Mouse (Mus musculus) kidney, adult 18-20 months (tissue): ENCODE measurements at regions not wholly inside any gene's neighbourhood (a gene's known extent, or its start where the extent isn't known, plus 50 kb on each side); places are given as distances from the start of the nearest gene placed in this dataset.

ENCODE experiments used
- DNase-seq: peaks from one replicate; pipeline ENCODE4 v3.0.0; 2021

DNA sequence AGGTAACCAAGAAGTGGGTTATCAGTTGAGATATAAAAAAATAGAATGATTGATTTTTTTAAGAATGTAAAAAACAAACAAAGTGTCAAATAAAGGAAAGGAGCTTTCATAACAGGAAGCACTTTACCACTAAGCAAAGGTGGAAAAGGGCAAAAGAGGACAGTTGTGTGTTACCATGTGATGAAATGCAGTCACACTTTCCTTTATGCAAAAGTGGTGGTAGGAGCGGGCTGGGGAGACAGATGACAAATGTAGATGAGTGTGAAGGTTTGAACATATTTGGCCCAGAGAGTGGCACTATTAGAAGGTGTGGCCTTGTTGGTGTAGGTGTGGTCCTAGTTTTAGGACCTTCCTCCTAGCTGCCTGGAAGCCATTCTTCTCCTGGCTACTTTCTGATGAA lies 222.6 kb upstream of the Adamts5 start:
- no peak for DNase-seq

DNA sequence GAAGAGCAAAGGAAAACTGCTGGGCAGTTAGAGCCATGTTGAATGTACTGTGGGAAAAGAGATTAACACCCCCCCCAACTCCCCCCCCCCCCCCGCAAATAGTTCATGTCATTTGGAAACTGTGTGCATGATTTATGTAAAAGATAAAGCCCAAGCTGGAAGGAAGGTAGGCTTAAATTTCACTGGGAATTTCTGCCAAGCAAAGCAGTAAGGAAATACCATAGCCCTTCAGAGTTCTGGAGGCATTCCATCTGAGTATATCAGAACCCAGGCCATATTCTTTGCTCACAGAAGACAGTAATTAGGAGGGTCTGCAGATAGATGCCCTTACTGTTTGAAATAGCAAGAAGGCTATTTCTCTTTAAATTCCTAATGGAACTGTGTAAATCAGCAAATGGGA lies 221.3 kb upstream of the Adamts5 start:
- no peak for DNase-seq

DNA sequence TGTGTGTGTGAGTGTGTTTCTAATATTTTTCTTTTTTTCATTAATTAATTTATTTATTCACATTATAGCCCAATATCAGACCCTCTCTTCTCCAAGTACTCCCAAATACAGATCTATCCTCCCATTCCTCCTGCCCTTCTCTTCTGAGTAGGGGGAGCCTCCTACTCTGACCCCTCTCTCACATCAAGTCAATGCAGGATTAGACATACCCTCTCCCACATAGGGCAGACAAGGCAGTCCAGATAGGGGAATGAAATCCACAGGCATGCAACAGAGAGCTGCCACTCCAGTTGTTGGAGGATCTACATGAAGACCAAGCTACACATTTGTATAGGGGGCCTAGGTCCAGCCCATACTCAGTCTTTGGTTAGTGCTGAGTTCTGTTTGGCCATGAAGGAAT lies 216.3 kb upstream of the Adamts5 start:
- no peak for DNase-seq

DNA sequence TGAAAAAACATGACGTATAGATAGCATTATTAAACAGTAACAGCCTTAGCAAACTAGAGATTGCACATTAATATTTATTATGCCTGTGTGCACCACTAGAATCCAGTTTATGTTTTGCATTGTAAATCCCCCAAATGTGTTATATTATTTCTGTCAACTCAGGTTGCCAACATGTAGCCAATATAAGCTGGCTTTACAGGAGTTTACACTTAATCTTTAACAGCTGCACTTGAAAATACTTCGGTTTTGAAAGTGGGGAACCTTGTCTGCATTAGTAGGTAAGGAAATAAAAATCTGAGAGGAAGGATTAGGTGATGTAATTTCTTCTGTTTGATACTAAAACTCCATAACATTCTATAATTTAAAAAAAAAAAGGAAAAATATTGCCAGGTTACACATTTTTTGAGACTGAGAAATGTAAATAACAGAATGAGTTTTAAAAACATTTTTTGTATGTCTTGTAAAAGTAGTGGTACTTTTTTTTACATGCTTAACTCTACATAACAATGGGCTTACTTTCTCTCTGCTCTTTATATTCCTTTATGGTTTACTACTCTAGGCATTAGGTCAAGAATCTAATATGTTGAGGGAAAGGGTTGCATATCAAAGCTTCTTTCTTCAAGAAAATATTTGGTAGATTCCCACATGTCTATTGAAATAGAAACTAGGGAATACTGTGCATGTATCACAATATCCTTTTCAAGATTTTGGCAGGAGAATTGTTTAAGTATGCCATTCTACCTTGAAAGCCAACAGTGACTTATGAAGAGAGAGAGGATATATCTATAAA lies 214.2 kb upstream of the Adamts5 start:
- DNase-seq, result no peak

DNA sequence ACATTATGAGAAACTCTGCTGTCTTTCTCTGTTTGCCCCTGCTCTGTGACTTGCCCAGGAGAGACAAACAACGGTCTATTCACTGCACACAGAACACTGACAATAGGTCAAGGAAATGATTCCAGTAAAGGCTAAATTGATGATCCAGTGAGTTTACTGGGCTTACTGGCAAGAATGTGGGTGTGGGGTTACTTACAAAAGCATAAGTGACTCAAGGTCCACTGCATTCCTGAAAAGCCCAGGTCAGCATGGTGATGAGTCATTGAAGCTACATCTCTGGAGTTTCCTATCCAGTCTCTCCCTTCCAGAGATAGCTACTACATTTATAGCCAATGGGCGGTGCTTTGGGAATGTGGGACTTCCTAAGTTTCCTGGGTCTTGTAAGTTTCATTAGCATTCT lies 192.8 kb upstream of the Adamts5 start:
- no peak for DNase-seq

DNA sequence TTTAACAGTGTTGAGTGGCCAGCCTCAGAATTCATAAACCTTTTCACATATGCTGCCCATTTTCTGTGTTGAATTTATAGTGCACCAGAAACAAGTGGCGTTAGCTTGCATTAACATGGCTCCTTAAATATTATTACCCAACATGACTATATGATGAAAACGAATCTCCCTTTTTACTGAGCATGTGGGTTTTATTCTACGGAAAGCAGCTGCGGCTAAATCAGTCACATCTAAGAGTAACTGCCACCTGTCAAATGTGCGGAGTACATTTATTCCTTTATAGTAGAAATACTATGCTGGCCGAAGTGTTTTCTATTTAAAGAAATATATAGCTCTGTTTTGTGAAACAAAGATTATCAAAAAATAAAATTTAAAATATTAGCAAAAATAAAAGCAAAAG lies 188.5 kb upstream of the Adamts5 start:
- DNase-seq, result no peak

DNA sequence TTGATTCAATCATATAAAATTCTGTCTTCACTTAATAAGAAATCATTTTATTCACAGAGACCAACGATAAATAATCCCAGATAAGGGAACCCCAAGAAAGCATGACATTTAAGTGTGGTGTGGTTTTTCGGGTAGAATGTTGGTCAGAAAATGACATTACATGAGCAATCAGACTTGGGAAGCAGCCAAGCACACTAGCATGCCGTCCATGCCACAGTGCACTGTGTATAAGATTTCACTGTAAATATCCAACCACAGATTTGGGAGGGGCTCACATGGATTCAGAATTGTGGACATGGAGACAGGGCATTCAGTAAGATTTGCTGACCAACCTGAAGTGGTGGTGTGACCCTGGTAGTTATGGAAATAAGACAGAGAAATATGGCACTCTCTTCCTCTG lies 185.8 kb upstream of the Adamts5 start:
- DNase-seq, result no peak

DNA sequence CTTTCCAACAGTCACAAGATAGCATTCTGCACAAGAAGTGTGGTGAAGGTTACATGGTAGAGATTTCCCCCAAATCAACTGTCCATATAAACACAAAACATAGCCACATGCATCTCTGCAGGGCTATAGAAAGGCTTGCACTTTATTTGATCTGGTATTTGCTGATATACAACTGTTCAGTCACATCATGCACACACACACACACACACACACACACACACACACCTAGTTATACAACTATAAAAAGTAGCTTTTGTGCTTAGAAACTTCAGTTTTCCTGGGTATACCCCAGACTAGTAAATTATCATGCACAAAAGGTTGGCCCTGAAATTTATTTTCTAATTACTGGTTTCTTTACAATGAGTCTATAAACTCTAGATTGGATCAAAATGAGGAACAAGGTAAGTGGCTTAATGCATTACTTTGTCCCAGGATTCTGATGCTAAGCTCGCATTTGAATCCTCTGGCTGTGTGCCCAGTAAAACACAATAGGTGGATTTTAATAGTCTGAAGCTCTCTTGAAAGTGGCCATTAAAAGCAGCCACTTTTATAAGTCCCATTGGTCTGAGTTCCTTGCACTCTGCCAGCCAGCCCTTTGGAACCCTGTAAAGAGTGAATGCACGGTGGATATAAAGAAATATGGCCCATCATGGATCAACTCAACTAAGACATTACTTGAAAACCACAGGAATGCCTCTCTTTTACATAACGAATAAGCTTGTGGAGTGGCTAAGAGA lies 166.2 kb upstream of the Adamts5 start:
- DNase-seq, result no peak

DNA sequence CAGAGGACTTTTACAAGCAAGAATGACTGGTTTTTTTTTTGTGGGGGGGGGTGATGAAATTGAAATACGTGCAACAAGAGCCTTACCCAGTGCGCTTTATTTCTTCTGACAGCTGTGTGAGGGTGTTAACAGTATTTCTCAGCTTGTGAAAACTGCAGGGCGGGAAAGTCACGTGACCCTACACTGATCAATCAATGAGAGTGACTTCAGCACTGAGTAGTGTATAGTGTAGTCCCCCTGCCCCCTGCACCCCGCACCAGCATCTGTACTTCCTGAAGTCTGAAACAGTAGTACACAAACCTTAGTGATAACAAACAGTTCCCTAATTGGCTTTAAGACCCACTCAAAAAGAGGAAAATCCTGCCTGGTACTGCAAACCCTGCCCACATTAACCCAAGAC lies 158.5 kb upstream of the Adamts5 start:
- DNase-seq, result no peak

DNA sequence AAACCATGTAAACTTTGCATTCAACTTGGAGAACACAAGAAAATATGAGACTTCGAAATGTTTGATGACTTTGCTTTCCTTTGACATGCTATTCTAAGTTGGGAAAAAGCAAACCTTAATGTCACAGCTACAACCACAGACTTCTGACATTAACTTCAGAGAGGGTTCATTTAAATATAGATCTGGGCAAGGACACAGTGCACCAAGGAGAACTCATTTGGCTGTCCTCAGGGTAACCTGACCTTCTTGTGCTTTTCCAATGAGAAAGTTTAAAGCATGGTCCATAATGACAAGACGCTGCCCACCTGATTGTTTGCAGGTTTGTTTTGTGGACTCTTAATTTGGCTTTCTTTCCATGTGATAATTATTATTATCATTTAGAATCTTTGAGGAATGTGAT lies 143.1 kb upstream of the Adamts5 start:
- no peak for DNase-seq

DNA sequence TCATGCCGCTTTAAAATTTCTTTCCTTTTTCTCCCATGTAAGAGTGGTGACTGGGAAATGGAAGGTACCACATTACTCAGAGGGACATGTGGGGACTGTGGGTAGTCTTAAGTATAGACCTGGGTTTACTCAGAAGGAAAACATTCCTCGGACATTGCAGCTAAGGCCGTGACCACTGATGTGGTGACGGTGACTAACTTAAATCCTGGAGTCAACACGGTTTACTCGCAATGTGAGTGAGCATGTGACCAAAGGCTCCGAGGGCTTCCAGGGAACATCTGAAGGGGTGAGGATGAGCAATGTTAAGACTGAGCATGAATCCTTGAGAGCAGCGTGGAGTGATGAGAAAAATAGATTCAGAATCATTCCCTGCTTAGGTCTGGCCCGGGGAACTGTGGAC lies 133.1 kb upstream of the Adamts5 start:
- no peak for DNase-seq

DNA sequence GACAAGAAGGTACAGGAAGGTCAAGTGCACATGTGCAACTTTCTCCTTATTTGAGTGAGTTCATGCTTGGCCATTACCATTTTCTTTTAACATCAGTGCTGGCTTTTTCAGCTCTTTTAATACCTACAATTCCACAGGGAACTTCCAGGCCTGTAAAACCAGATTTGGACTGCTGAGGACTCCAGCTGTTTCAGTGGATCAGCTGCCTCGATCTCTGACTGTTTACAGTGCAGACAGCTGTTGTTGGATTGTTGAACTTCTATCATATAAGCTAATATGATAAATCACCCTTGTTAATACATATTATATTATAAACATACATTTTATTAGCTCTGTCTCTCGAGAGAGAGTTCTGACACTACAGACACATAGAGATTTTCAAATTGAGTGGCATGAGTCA lies 126.1 kb upstream of the Adamts5 start:
- no peak for DNase-seq

DNA sequence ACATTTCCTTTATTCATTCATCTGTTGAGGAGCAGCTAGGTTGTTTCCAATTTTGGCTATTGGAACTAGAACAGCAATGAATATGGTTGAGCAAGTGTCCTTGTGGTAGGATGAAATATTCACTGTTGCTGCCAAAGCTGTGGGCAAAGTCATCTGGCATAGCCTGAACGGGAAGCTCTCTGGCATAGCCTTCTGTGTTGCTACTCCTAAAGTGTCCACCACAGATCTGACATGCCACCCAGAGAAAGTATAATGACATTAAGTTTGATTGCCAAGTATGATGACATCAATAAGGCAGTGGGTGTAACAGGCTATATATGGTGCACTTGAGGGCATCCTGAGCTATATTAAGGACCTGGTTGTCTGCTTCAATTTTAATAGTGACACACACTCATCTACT lies 113.7 kb upstream of the Adamts5 start:
- DNase-seq, result no peak

DNA sequence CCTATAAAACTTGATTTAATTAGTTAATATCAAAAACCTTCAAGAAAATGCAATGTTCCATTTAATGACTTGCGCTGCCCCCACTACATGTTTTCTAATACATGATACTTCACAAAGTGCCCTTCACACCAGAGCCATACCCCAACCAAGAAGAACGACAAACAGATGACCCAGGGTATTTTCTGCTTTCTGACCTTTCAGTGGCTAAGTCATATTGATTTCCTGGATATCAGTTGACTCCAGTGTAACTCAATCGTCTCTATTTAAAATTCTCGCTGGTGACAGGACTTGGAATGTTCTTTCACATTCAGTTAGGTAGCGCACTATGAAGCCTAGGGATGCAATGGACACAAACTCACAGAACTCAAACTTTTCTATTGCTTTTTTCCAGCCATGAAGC lies 109.4 kb upstream of the Adamts5 start:
- DNase-seq, result no peak

DNA sequence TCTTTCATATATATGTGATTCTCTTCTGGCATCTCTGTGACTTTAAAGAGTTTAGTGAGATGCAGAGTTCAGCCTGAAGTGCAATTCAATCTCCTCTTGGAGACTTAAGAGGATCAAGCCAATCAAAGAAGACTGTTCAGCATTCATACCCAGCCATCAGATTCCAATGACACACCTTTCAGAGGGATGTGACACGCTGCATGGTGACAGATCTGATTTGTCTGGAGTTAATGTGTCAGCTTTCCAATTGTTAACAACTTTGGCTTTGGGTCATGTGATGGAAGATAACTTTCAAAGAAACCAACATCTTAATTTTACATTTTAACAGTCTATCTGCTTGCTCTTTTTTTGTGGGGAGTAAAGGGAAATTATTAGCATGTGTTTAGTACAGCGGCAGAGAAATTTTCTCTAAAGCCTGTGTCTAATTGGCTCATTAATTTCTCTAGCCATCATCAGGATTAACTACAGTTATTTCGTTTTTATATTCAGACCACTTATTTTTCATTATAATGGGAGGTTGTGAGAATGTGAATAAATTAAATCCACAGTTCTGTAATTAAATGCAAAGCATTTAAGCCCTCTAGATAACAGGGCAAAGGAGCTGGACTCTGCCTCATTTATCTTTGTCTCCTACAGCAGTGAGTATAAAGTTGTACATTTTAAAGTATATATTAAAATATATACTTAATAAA lies 108.2 kb upstream of the Adamts5 start:
- no peak for DNase-seq

DNA sequence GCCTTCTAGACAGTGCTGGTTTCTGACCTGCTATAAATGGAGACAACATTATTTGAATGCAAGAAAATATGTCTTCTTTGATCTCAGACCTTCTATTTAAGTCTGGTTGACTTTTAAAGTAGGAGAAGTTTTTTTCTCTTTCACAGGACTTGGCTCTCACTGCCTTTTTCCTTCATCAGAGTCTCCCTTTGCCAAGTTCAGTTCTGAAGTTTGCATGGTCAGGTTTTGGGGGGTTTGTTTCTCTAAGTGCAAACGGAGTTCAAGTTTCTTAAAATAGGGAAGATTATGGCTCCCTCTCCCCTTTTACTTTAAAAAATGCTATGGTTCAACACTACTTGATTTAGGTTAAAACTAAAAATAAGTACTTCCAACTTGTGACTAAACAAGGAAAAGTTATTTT lies 106.2 kb upstream of the Adamts5 start:
- no peak for DNase-seq

DNA sequence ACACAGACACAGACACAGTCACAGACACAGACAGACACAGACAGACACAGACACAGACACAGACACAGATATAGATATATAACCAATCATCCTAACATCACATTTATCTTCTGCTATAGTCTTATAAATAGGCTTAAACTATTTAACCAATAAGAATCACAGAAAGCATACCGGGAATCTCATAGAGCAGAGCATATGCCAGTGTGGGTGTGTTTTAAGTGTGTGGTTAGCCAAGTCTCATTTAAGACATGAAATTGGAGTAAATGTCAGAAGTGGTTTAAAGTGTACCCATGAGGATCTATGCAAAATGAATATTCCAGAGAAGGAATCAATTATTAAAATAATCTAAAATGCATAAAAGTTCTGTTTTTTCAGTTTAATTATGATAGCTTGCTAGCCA lies 99.2 kb upstream of the Adamts5 start:
- DNase-seq, result no peak

DNA sequence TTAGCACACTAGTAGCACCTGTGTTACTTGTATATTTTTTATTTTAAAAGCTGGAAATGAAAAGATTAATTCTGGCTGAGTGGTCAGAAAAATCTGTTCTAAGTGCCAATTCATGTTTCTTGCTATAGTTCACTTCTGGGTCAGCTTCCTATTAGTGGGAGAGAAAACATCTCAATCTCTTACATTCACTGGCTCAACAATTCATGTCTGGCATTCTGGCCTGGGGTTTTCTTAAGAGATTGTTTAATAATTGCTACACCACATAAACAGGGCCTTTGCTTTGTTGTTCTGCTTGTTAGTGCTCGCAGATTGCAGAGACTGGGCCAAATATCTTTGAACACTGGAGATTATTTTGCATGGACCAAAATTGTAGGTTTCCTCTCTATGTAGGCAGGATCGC lies 84.2 kb upstream of the Adamts5 start:
- no peak for DNase-seq

DNA sequence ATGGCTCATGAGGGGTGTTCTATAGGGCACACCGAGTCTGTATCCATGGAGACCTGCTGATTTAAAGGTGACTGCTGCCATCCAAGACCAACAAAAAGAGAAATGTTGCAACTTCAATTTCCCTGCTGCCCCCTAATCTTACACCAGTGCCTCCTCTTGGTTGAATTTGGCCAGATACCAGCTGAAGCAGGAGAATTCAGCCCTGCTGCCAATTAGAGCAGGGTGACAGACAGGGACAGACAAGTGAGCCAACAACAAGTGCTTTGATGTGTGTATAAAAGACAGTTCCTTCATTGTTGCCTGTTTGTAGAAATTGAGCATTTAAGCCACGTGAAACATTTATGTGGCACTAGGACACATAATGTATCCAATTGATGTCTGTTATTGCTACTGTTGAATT lies 75.5 kb upstream of the Adamts5 start:
- no peak for DNase-seq

DNA sequence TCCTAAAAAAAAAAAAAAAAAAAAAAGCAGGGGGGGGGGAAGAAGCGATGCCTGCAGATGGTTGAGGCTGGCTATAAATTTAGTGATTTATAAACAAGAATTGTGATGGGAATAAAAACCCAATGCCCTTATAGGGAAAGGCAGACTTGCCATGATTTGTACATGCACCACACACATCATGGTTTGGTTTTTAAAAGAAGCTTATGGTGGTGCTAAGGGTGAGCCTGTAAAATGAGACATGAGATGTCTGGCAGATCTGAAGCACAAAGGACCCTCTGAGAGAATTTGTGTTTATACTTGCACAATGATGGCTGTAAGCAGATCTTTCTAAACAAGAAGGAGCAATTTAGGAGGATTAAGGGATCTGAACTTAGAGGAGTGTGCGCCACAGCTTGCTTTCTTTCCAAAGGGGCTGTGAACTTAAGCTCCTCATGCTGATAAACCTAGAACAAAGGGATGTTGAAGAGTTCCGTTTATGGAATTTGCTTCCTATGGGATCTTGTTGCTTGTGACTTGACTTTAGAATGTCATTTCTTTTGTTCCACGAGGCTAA lies 65.3 kb upstream of the Adamts5 start:
- DNase-seq, result no peak

DNA sequence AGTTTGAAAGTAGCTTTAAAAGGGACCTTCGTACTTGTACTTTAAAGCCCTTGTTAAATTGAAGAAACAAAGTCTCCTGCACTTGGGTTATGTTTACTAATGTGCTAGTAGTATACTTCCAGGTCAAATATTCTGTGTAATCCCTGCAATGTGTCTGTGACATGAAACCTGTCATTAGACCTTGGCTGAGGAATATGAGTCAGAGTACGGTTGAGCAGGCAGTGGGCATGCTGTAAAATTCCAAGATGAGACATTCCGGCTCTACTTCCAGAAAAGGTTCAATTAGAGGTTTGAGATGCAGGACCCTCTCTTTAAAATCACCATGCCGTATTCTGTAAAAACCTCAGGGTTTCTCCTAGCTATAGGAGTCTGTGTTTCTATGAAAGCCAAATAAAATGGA lies 64.6 kb upstream of the Adamts5 start:
- no peak for DNase-seq

DNA sequence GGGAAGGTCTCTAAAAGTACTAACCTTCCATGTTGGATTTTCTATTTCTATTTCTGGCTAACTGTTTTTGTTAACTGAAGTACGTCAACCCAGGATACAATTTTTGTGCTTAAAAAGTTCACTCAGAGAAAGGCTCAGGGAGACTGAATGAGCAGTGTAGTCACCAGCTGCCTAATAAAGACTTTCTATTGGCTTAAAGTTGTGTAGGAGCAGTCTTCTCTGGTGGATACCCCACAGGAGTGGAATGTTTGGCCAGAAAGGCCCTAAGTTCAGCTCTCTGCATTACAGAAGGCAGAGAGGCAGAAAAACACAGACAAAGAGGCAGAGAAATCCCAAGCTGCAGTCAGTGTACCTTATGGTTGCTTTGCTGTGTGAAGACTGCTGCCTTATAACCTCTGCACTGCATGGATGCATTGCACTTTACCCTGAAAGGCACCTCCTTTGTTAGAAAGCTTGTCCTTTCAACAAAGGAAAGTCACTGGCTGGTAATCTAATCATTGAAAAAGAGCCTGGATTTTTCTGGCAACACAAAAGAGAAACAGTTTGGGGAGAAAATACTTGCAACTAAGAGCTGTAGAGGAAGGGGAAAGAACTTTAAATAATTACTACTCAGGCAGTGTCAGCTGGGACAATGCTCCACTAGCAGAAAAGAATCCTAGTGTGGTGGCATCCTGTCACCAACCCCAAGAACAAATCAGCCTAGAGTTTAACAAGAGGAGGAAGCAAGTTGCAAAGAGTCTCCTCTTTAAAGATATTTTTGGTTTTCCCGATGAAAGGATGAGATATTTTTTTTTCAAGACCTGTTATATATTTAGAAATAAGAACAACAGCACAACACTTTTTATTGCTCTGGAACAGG lies 63.0 kb upstream of the Adamts5 start:
- DNase-seq, result no peak

DNA sequence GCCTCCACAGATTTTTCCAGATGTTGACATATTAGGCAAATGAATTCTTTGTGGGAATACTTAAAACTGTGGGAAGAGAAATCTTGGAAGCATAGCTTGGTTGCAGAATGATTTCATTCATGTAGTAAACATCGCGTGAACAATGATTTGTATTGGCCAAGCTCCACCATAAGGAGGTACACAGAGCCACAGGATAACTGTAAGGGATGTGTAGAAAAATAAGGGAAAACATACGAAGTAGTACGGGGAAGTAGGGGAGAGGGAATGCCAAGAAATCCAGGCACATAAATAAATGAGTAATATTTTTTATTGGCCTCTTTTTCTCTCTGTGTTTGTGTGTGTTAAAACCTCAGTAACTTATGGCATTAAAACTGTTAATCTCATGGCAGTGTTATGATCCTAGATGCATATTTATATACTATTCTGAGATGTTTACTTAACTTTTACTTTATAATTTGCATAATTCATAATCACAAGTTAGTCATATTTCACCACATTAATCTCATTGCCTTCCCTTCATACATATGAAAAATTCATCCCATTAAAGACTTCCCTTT lies 54.5 kb upstream of the Adamts5 start:
- DNase-seq, result no peak
